Mouse (Mus musculus) liver, postnatal 0 days (tissue): Measurements from ENCODE around the gene Adamts7. TPM values are rescaled to one million over a fixed set of nuclear protein-coding genes. Genes with fewer than 3 reads are reported as not detected.

Experiments
- ATAC-seq: fragments of 200-750 bp; cut with Nextera tagmentation; 2 replicates; pipeline ENCODE4 v1.8.0; 2017; ENCODE audit warnings: mild to moderate bottlenecking, moderate library complexity
- DNase-seq: peaks from one replicate; pipeline ENCODE4 v3.0.0-alpha.2; 2016
- H3K27ac ChIP-seq: fragments of 300-500 bp; sonication (generic); 2 replicates; pipeline ENCODE4 v1.5.1; 2014; ENCODE audit warnings: antibody characterized with exemption, moderate library complexity, mild to moderate bottlenecking, low read depth
- H3K27me3 ChIP-seq: fragments of 300-500 bp; sonication (generic); 2 replicates; pipeline ENCODE4 v1.6.1; 2014; ENCODE audit warnings: low read length, control low read depth, mixed read lengths; ENCODE audit not compliant: insufficient read depth
- H3K36me3 ChIP-seq: fragments of 300-500 bp; sonication (generic); replicated peaks from 2 replicates; pipeline ENCODE4 v1.6.1; 2014; ENCODE audit warnings: mild to moderate bottlenecking, control low read depth, low read length, moderate library complexity, mixed read lengths; ENCODE audit not compliant: insufficient read depth
- H3K4me1 ChIP-seq: fragments of 300-500 bp; sonication (generic); 2 replicates; pipeline ENCODE4 v1.6.1; 2014; ENCODE audit warnings: antibody characterized with exemption, mild to moderate bottlenecking, control low read depth; ENCODE audit not compliant: insufficient read depth
- H3K4me2 ChIP-seq: fragments of 300-500 bp; sonication (generic); 2 replicates; pipeline ENCODE4 v1.6.1; 2014; ENCODE audit warnings: low read depth, mild to moderate bottlenecking, low read length, moderate library complexity, mixed read lengths
- H3K4me3 ChIP-seq: fragments of 300-500 bp; sonication (generic); 2 replicates; pipeline ENCODE4 v1.5.1; 2014; ENCODE audit warnings: low read depth, low read length
- H3K9ac ChIP-seq: fragments of 300-500 bp; sonication (generic); replicated peaks from 2 replicates; pipeline ENCODE4 v1.6.1; 2014; ENCODE audit warnings: mild to moderate bottlenecking, moderate library complexity
- H3K9me3 ChIP-seq: fragments of 300-500 bp; sonication (generic); 2 replicates; pipeline ENCODE4 v1.6.1; 2016; ENCODE audit warnings: mild to moderate bottlenecking, control low read depth, low read length, mixed read lengths
- CTCF ChIP-seq: sonication (generic); IDR thresholded peaks from 2 replicates; pipeline ENCODE4 v1.5.1; 2016; ENCODE audit warnings: antibody characterized with exemption, low read depth
- EP300 ChIP-seq: IDR thresholded peaks from 2 replicates; pipeline ENCODE4 v1.6.1; 2016; ENCODE audit warnings: antibody characterized with exemption, low read depth, mild to moderate bottlenecking
- WGBS: fragments of 180-500 bp; shearing (Covaris S2); extraction: QIAGEN DNeasy Blood & Tissue Kit; methylation state at CpG from one replicate; pipeline ENCODE4 v1.1.7; 2014; ENCODE audit not compliant: insufficient replicate concordance; 5-methylcytosine and 5-hydroxymethylcytosine counted together
- polyA plus RNA-seq: library from polyadenylated mRNA; unstranded; fragments of >200 nt; fragmentation: Nextera tagmentation; extraction: Ambion mirVana; gene quantifications from 2 replicates; pipeline ENCODE4 v1.2.1, GENCODE M21; 2015

Gene Adamts7
- polyA plus RNA-seq, 1 experiment from 2014 or later, result 2.0 TPM

GRCm38 (mm10) chr9:90236817-90237216 is 73.9 kb downstream of the Adamts7 start:
- Histone ChIP-seq H3K4me3 (no peak overlapping the region), H3K9me3 (no peaks in the 10 kb centered on the region), H3K27ac (peak overlapping the region; percentile 96), H3K36me3 (peaks cover 47% of the 10 kb centered on the region), H3K4me1 (peaks cover 63% of the 10 kb centered on the region), H3K9ac (no peak overlapping the region; the same call in 1 of the 2 replicates), H3K4me2 (peak overlapping the region; percentile 63), H3K27me3 (no peaks in the 10 kb centered on the region)
- 0 out of 2 replicates have a peak, but pooled peaks have one; percentile 5 for ATAC-seq
- DNase-seq, result no peak
- TF ChIP-seq EP300 (peak; percentile 52), CTCF (no peak)
- 70% methylated on average over 5 of the region's 5 CpGs for WGBS

- Histone ChIP-seq H3K36me3 (peaks cover 47% of the 10 kb centered on the region), H3K4me3 (peak overlapping the region; percentile 19), H3K4me2 (peak overlapping the region; percentile 63), H3K4me1 (peaks cover 61% of the 10 kb centered on the region), H3K9ac (peak overlapping the region; percentile 55), H3K27me3 (no peaks in the 10 kb centered on the region), H3K9me3 (no peaks in the 10 kb centered on the region), H3K27ac (peak overlapping the region; percentile 96)
- 36% methylated on average over 9 of the region's 9 CpGs for WGBS
- peak; percentile 97 for TF ChIP-seq EP300
- peak; percentile 51 for TF ChIP-seq CTCF
- DNase-seq (peak; percentile 65), ATAC-seq (peak; percentile 92)
These were observed 74.6 kb downstream of the Adamts7 start for GRCm38 (mm10) chr9:90237232-90238062.

GRCm38 (mm10) chr9:90240560-90240959 is 77.7 kb downstream of the Adamts7 start:
- WGBS, result 63% methylated on average over 4 of the region's 4 CpGs
- H3K27me3 ChIP-seq, result no peaks in the 10 kb centered on the region
- H3K4me2 ChIP-seq, result no peak overlapping the region
- TF ChIP-seq CTCF (no peak), EP300 (no peak)
- peaks cover 61% of the 10 kb centered on the region for H3K4me1 ChIP-seq
- H3K4me3 ChIP-seq, result no peak overlapping the region
- ATAC-seq (no peak), DNase-seq (no peak)
- H3K9me3 ChIP-seq, result no peaks in the 10 kb centered on the region
- H3K9ac ChIP-seq, result no peak overlapping the region
- 0 out of 2 replicates have a peak overlapping the region, but pooled peaks have one; percentile 5 for H3K27ac ChIP-seq
- peaks cover 36% of the 10 kb centered on the region for H3K36me3 ChIP-seq

- peaks cover 60% of the 10 kb centered on the region for H3K4me1 ChIP-seq
- no peak for ATAC-seq
- peak overlapping the region; percentile 5; the same call in 1 of the 2 replicates for H3K27ac ChIP-seq
- 67% methylated on average over 6 of the region's 6 CpGs for WGBS
- DNase-seq, result no peak
- H3K4me3 ChIP-seq, result no peak overlapping the region
- H3K4me2 ChIP-seq, result no peak overlapping the region
- H3K36me3 ChIP-seq, result peaks cover 41% of the 10 kb centered on the region
- no peak overlapping the region for H3K9ac ChIP-seq
- H3K27me3 ChIP-seq, result no peaks in the 10 kb centered on the region
- no peaks in the 10 kb centered on the region for H3K9me3 ChIP-seq
- TF ChIP-seq CTCF (no peak), EP300 (no peak)
These were observed 78.2 kb downstream of the Adamts7 start for GRCm38 (mm10) chr9:90241041-90241440.

- Histone ChIP-seq H3K4me3 (no peak overlapping the region), H3K4me1 (peaks cover 55% of the 10 kb centered on the region), H3K27ac (peak overlapping the region; percentile 5; the same call in 1 of the 2 replicates), H3K36me3 (peaks cover 47% of the 10 kb centered on the region), H3K9ac (no peak overlapping the region), H3K4me2 (no peak overlapping the region), H3K27me3 (no peaks in the 10 kb centered on the region), H3K9me3 (no peaks in the 10 kb centered on the region)
- peak; percentile 90 for TF ChIP-seq CTCF
- peak; percentile 56 for TF ChIP-seq EP300
- DNase-seq (peak; percentile 81), ATAC-seq (peak; percentile 26; the same call in 1 of the 2 replicates)
- WGBS, result 67% methylated on average over 7 of the region's 7 CpGs
These were observed 78.7 kb downstream of the Adamts7 start for GRCm38 (mm10) chr9:90241618-90242017.

- no peak for ATAC-seq
- WGBS, result 86% methylated on average over 6 of the region's 6 CpGs
- Histone ChIP-seq H3K36me3 (peaks cover 53% of the 10 kb centered on the region), H3K4me1 (peaks cover 51% of the 10 kb centered on the region), H3K4me2 (peak overlapping the region; percentile 22), H3K9ac (peak overlapping the region; percentile 42), H3K27me3 (no peaks in the 10 kb centered on the region), H3K27ac (peak overlapping the region; percentile 87), H3K4me3 (0 out of 2 replicates have a peak overlapping the region, but pooled peaks have one; percentile 0), H3K9me3 (no peaks in the 10 kb centered on the region)
- DNase-seq, result no peak
- no peak for TF ChIP-seq EP300
- no peak for TF ChIP-seq CTCF
These were observed 79.4 kb downstream of the Adamts7 start for GRCm38 (mm10) chr9:90242291-90242690.
